Mouse (Mus musculus) cerebellum, adult 8-10 months (tissue): Measurements from ENCODE around the gene Gm11238.
"Not testable (repeated sequence)": the region's sequence is repeated elsewhere in the genome, so short reads cannot be mapped to it uniquely, and the experiment has no call there.

Experiments used
- DNase-seq: peaks from one replicate; pipeline ENCODE4 v3.0.0; 2022

Gene Gm11238

DNA sequence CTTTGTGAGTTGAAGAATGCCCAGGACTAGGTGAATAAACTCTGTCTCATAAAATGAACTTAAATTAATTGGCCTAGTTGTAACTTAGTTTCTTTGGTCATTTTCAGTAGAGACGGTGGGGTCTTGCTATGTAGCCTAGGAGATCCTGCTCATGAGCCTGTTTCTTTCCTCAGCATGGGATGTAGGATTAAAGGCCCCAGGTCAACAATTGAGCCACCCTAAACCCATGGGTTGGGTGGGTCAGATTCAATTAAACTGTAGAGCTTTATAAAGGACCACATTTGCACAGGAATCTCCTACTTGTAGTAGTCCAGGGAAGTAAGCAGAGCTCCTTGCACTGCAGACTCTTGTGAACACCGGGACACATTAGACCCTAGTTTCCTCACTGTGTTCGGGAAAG lies at the start of gene Gm11238:
Gene Gm11238, plus strand, starts transcription at position 301 of the 400 bp plus-strand sequence.
- DNase-seq = not testable (repeated sequence)

DNA sequence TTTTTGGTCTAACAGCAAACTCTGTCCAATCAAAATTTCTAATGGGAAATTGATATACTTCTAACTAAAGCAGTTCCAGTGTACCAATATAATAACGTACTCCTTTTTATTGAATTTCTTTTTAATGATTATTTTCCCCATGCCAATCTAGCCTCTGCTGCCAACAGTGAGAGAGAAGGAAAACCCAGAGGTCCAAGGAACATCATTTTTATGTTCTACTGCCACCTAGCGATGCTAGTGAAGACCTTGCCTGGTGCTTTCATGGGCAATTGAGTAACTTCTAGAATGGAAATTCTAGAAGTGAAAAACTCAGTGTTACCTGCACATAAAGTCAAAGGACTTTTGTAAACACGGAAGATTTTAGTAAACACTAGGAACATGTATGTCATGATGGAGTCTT lies 8.4 kb upstream of the Gm11238 start:
- DNase-seq = no peak

DNA sequence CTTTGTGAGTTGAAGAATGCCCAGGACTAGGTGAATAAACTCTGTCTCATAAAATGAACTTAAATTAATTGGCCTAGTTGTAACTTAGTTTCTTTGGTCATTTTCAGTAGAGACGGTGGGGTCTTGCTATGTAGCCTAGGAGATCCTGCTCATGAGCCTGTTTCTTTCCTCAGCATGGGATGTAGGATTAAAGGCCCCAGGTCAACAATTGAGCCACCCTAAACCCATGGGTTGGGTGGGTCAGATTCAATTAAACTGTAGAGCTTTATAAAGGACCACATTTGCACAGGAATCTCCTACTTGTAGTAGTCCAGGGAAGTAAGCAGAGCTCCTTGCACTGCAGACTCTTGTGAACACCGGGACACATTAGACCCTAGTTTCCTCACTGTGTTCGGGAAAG lies 15.0 kb downstream of the Gm11238 start, which contains the start of gene Gm11237:
Gene Gm11237, plus strand, starts transcription at position 301 of the 400 bp plus-strand sequence.
- not testable (repeated sequence) for DNase-seq

DNA sequence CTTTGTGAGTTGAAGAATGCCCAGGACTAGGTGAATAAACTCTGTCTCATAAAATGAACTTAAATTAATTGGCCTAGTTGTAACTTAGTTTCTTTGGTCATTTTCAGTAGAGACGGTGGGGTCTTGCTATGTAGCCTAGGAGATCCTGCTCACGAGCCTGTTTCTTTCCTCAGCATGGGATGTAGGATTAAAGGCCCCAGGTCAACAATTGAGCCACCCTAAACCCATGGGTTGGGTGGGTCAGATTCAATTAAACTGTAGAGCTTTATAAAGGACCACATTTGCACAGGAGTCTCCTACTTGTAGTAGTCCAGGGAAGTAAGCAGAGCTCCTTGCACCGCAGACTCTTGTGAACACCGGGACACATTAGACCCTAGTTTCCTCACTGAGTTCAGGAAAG lies 30.1 kb downstream of the Gm11238 start, which contains the start of gene Gm11236:
Gene Gm11236, plus strand, starts transcription at position 301 of the 400 bp plus-strand sequence.
- not testable (repeated sequence) for DNase-seq

DNA sequence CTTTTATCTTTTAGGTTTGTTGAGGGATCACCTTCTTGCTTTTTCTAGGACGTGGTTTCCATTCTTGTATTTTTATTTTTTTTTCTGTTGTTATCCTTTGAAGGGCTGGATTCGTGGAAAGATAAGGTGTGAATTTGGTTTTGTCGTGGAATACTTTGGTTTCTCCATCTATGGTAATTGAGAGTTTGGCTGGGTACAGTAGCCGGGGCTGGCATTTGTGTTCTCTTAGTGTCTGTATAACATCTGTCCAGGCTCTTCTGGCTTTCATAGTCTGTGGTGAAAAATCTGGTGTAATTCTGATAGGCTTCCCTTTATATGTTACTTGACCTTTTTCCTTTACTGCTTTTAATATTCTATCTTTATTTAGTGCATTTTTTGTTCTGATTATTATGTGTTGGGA lies 54.2 kb downstream of the Gm11238 start:
- DNase-seq = not testable (repeated sequence)

DNA sequence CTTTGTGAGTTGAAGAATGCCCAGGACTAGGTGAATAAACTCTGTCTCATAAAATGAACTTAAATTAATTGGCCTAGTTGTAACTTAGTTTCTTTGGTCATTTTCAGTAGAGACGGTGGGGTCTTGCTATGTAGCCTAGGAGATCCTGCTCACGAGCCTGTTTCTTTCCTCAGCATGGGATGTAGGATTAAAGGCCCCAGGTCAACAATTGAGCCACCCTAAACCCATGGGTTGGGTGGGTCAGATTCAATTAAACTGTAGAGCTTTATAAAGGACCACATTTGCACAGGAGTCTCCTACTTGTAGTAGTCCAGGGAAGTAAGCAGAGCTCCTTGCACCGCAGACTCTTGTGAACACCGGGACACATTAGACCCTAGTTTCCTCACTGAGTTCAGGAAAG lies 60.4 kb downstream of the Gm11238 start, which contains the start of gene Gm11239:
Gene Gm11239, plus strand, starts transcription at position 301 of the 400 bp plus-strand sequence.
- not testable (repeated sequence) for DNase-seq

DNA sequence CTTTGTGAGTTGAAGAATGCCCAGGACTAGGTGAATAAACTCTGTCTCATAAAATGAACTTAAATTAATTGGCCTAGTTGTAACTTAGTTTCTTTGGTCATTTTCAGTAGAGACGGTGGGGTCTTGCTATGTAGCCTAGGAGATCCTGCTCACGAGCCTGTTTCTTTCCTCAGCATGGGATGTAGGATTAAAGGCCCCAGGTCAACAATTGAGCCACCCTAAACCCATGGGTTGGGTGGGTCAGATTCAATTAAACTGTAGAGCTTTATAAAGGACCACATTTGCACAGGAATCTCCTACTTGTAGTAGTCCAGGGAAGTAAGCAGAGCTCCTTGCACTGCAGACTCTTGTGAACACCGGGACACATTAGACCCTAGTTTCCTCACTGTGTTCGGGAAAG lies 75.5 kb downstream of the Gm11238 start, which contains the start of gene Gm428:
Gene Gm428, plus strand, starts transcription at position 301 of the 400 bp plus-strand sequence.
- DNase-seq = not testable (repeated sequence)
